Mouse (Mus musculus): ENCODE data around the gene Ttc39b. TPM values are rescaled to one million over a fixed set of nuclear protein-coding genes. Genes with fewer than 3 reads are reported as not detected.

Ttc39b gene
- polyA plus RNA-seq, 1 experiment from 2014 or later: 3.7 TPM

DNA sequence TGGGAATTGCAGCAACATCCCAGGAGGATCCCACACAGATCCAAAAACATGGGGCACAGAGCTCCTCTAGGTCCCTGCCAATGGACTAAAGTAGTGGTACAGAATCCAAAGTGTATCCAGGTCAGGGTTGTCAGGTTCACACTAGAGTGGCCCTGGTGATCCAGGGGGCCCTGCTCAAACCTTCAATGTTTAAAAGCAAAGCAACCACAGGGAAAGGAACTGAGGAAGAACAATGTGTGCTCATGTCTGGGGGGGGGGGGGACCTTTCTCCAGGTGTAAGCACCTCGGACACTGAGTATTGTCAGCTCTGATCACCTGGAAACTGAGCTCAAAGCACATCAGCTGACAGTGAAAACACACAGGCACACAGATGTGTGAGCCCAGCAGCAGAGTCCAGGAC is 108.3 kb downstream of the Ttc39b start:
- Histone ChIP-seq H3K4me1 (no peaks in the 10 kb centered on the region), H3K27ac (no peak overlapping the region), H3K9me3 (replicated peaks) (no peaks in the 10 kb centered on the region), H3K27me3 (no peaks in the 10 kb centered on the region), H3K9ac (no peak overlapping the region), H3K36me3 (no peaks in the 10 kb centered on the region), H3K4me3 (no peak overlapping the region), H3K4me2 (replicated peaks) (no peak overlapping the region)
- no peak for ATAC-seq (ENCODE audit: low FRiP score)
- 75% methylated on average over 1 of the region's 1 CpGs for WGBS

GRCm38 (mm10) chr4:83214822-83215558 is 109.1 kb downstream of the Ttc39b start:
- no peaks in the 10 kb centered on the region for H3K4me1 ChIP-seq
- H3K4me2 ChIP-seq (replicated peaks): no peak overlapping the region
- no peaks in the 10 kb centered on the region for H3K36me3 ChIP-seq
- no peaks in the 10 kb centered on the region for H3K27me3 ChIP-seq
- H3K27ac ChIP-seq: no peak overlapping the region
- no peak overlapping the region for H3K4me3 ChIP-seq
- H3K9me3 ChIP-seq (replicated peaks): no peaks in the 10 kb centered on the region
- no peak overlapping the region for H3K9ac ChIP-seq
- no peak for ATAC-seq (ENCODE audit: low FRiP score)
- WGBS: 69% methylated on average over 9 of the region's 9 CpGs

- ATAC-seq (ENCODE audit: low FRiP score): no peak
- Histone ChIP-seq H3K27me3 (no peaks in the 10 kb centered on the region), H3K4me3 (no peak overlapping the region), H3K27ac (no peak overlapping the region), H3K9ac (no peak overlapping the region), H3K9me3 (replicated peaks) (no peaks in the 10 kb centered on the region), H3K4me1 (no peaks in the 10 kb centered on the region), H3K36me3 (no peaks in the 10 kb centered on the region), H3K4me2 (replicated peaks) (no peak overlapping the region)
- WGBS: 89% methylated on average over 6 of the region's 6 CpGs
Observed at GRCm38 (mm10) chr4:83213752-83214151, 110.3 kb downstream of the Ttc39b start.

GRCm38 (mm10) chr4:83211709-83212108 is 112.3 kb downstream of the Ttc39b start:
- H3K4me1 ChIP-seq: peaks cover 5% of the 10 kb centered on the region
- ATAC-seq (ENCODE audit: low FRiP score): no peak
- no peaks in the 10 kb centered on the region for H3K36me3 ChIP-seq
- H3K9ac ChIP-seq: no peak overlapping the region
- no peak overlapping the region for H3K4me3 ChIP-seq
- no peak overlapping the region for H3K27ac ChIP-seq
- H3K4me2 ChIP-seq (replicated peaks): no peak overlapping the region
- no peaks in the 10 kb centered on the region for H3K27me3 ChIP-seq
- H3K9me3 ChIP-seq (replicated peaks): no peaks in the 10 kb centered on the region
- 73% methylated on average over 12 of the region's 12 CpGs for WGBS

DNA sequence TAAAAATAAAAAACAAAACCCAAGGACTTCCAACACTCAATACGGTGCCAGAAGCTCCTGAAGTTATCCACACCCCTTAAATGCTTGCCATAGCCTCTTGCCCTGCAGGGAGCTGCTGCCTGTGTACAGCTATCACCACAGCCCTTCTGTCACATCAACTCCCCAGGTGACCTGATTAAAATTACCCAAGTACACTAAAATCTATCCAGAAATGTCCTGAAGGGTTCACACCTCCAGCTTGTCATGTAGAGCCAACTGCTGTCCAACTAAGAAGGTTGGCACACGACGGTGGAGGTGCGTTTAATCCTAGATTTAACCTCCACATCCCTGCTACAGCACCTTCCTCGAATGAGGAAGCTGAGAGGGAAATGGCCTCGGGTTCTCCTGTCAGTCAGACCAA is 113.6 kb downstream of the Ttc39b start:
- WGBS: 90% methylated on average over 6 of the region's 6 CpGs
- no peak for ATAC-seq (ENCODE audit: low FRiP score)
- Histone ChIP-seq H3K4me2 (replicated peaks) (no peak overlapping the region), H3K9ac (no peak overlapping the region), H3K9me3 (replicated peaks) (no peaks in the 10 kb centered on the region), H3K27ac (no peak overlapping the region), H3K27me3 (no peaks in the 10 kb centered on the region), H3K4me3 (no peak overlapping the region), H3K4me1 (peaks cover 7% of the 10 kb centered on the region), H3K36me3 (no peaks in the 10 kb centered on the region)

- no peaks in the 10 kb centered on the region for H3K36me3 ChIP-seq
- 56% methylated on average over 10 of the region's 10 CpGs for WGBS
- no peak overlapping the region; the same call in 1 of the 2 replicates for H3K27ac ChIP-seq
- H3K4me2 ChIP-seq (replicated peaks): no peak overlapping the region
- H3K9me3 ChIP-seq (replicated peaks): no peaks in the 10 kb centered on the region
- ATAC-seq (ENCODE audit: low FRiP score): peak; percentile 75
- H3K27me3 ChIP-seq: no peaks in the 10 kb centered on the region
- no peak overlapping the region for H3K4me3 ChIP-seq
- peaks cover 7% of the 10 kb centered on the region for H3K4me1 ChIP-seq
- H3K9ac ChIP-seq: no peak overlapping the region
Observed at GRCm38 (mm10) chr4:83206803-83207586, 117.1 kb downstream of the Ttc39b start.

DNA sequence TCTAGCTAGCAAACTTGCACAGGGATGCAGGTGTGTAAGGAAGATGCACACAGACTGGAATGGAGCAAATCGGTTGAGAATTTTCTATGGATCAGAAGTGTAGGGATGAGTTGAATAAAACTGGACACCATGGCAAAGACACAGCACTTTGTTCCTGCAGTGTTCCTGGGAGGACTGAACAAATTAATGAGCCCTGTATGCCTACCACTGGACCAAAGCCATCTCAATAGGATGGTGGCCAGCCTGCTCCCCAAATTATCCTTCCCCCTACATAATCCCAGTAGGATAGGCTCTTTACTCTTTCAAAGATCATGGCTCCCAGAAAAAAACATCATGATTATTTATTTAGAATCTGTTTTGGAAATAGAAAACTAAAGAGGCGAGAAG is 117.6 kb downstream of the Ttc39b start:
- H3K4me3 ChIP-seq: no peak overlapping the region
- no peaks in the 10 kb centered on the region for H3K36me3 ChIP-seq
- H3K9ac ChIP-seq: no peak overlapping the region
- H3K4me2 ChIP-seq (replicated peaks): no peak overlapping the region
- H3K27me3 ChIP-seq: no peaks in the 10 kb centered on the region
- no peaks in the 10 kb centered on the region for H3K9me3 ChIP-seq (replicated peaks)
- no peak overlapping the region; the same call in 1 of the 2 replicates for H3K27ac ChIP-seq
- peaks cover 7% of the 10 kb centered on the region for H3K4me1 ChIP-seq
- ATAC-seq (ENCODE audit: low FRiP score): no peak; the same call in 1 of the 2 replicates
- 78% methylated on average over 2 of the region's 2 CpGs for WGBS

- no peak overlapping the region for H3K9ac ChIP-seq
- no peak overlapping the region for H3K4me2 ChIP-seq (replicated peaks)
- H3K27me3 ChIP-seq: no peaks in the 10 kb centered on the region
- no peaks in the 10 kb centered on the region for H3K4me1 ChIP-seq
- no peaks in the 10 kb centered on the region for H3K9me3 ChIP-seq (replicated peaks)
- H3K4me3 ChIP-seq: no peak overlapping the region
- no peak for ATAC-seq (ENCODE audit: low FRiP score)
- WGBS: 84% methylated on average over 8 of the region's 8 CpGs
- H3K36me3 ChIP-seq: no peaks in the 10 kb centered on the region
- H3K27ac ChIP-seq: no peak overlapping the region
Observed at GRCm38 (mm10) chr4:83199391-83199790, 124.7 kb downstream of the Ttc39b start.

GRCm38 (mm10) chr4:83198123-83198522 is 125.9 kb downstream of the Ttc39b start:
- H3K36me3 ChIP-seq: no peaks in the 10 kb centered on the region
- no peaks in the 10 kb centered on the region for H3K4me1 ChIP-seq
- no peaks in the 10 kb centered on the region for H3K27me3 ChIP-seq
- 78% methylated on average over 3 of the region's 3 CpGs for WGBS
- no peaks in the 10 kb centered on the region for H3K9me3 ChIP-seq (replicated peaks)
- no peak for ATAC-seq (ENCODE audit: low FRiP score)
- no peak overlapping the region for H3K27ac ChIP-seq
- no peak overlapping the region for H3K9ac ChIP-seq
- H3K4me2 ChIP-seq (replicated peaks): no peak overlapping the region
- no peak overlapping the region for H3K4me3 ChIP-seq

DNA sequence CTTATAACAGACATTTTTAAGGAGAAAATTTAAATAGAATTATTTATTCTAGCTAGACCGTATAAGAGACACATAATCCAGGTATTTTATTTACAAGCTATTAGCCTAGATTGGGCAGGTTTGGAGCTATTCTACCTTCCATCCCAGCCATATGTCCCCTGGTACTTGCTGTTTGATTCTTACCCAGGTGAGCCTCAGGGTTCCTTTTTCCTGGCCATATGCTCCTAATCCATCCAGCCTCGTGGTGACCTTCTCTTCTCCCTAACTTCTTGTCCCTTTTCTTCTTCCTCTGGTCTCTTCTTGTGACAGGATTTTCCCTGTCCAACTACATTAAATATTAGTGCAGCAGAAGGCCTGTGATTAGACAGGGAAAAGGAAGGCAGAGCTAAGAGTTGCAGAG is 134.3 kb downstream of the Ttc39b start:
- no peaks in the 10 kb centered on the region for H3K9me3 ChIP-seq (replicated peaks)
- H3K27ac ChIP-seq: no peak overlapping the region
- H3K4me2 ChIP-seq (replicated peaks): no peak overlapping the region
- no peak overlapping the region for H3K9ac ChIP-seq
- ATAC-seq (ENCODE audit: low FRiP score): no peak
- 84% methylated on average over 2 of the region's 2 CpGs for WGBS
- H3K36me3 ChIP-seq: no peaks in the 10 kb centered on the region
- no peaks in the 10 kb centered on the region for H3K4me1 ChIP-seq
- no peak overlapping the region for H3K4me3 ChIP-seq
- no peaks in the 10 kb centered on the region for H3K27me3 ChIP-seq

- WGBS: 84% methylated on average over 1 of the region's 1 CpGs
- H3K4me2 ChIP-seq (replicated peaks): no peak overlapping the region
- no peaks in the 10 kb centered on the region for H3K36me3 ChIP-seq
- no peak for ATAC-seq (ENCODE audit: low FRiP score)
- H3K4me3 ChIP-seq: no peak overlapping the region
- no peaks in the 10 kb centered on the region for H3K27me3 ChIP-seq
- no peak overlapping the region for H3K9ac ChIP-seq
- peaks cover 8% of the 10 kb centered on the region for H3K4me1 ChIP-seq
- no peaks in the 10 kb centered on the region for H3K9me3 ChIP-seq (replicated peaks)
- H3K27ac ChIP-seq: no peak overlapping the region
Observed at GRCm38 (mm10) chr4:83187324-83187723, 136.7 kb downstream of the Ttc39b start.

GRCm38 (mm10) chr4:83186448-83186847 is 137.6 kb downstream of the Ttc39b start:
- Histone ChIP-seq H3K36me3 (no peaks in the 10 kb centered on the region), H3K4me1 (peaks cover 8% of the 10 kb centered on the region), H3K9me3 (replicated peaks) (no peaks in the 10 kb centered on the region), H3K9ac (no peak overlapping the region), H3K4me2 (replicated peaks) (no peak overlapping the region), H3K4me3 (no peak overlapping the region), H3K27ac (no peak overlapping the region), H3K27me3 (no peaks in the 10 kb centered on the region)
- 19% methylated on average over 6 of the region's 6 CpGs for WGBS
- no peak for ATAC-seq (ENCODE audit: low FRiP score)
